Mouse (Mus musculus): ENCODE data around the gene Ficd.

Ficd gene

GRCm38 (mm10) chr5:113730641-113731121 is 4.9 kb upstream of the Ficd start:
- DNase-seq = no peak

GRCm38 (mm10) chr5:113731174-113731573 is 4.4 kb upstream of the Ficd start:
- DNase-seq = no peak

GRCm38 (mm10) chr5:113732182-113732581 is 3.4 kb upstream of the Ficd start:
- peak; percentile 67 for DNase-seq

- no peak for DNase-seq
Observed at GRCm38 (mm10) chr5:113734376-113734775, 1.2 kb upstream of the Ficd start.

GRCm38 (mm10) chr5:113735023-113735344 is 619 bp upstream of the Ficd start:
- no peak for DNase-seq

GRCm38 (mm10) chr5:113736113-113736502 is 505 bp downstream of the Ficd start:
- DNase-seq = no peak

GRCm38 (mm10) chr5:113736522-113737164 is 1.0 kb downstream of the Ficd start:
- no peak for DNase-seq

GRCm38 (mm10) chr5:113737607-113738237 is 2.1 kb downstream of the Ficd start:
- DNase-seq = no peak

- DNase-seq = no peak
Observed at GRCm38 (mm10) chr5:113747629-113748028, 12.0 kb downstream of the Ficd start.

- DNase-seq = no peak
Observed at GRCm38 (mm10) chr5:113748556-113749331, 13.1 kb downstream of the Ficd start.

GRCm38 (mm10) chr5:113751521-113752157 is 16.0 kb downstream of the Ficd start:
- DNase-seq = no peak

GRCm38 (mm10) chr5:113755347-113756030 is 19.9 kb downstream of the Ficd start:
- no peak for DNase-seq

- DNase-seq = no peak
Observed at GRCm38 (mm10) chr5:113761585-113761984, 26.0 kb downstream of the Ficd start.

GRCm38 (mm10) chr5:113764426-113764825 is 28.8 kb downstream of the Ficd start:
- no peak for DNase-seq

- no peak for DNase-seq
Observed at GRCm38 (mm10) chr5:113765641-113766526, 30.3 kb downstream of the Ficd start.

GRCm38 (mm10) chr5:113768806-113769205 is 33.2 kb downstream of the Ficd start:
- no peak for DNase-seq

- peak; percentile 85 for DNase-seq
Observed at GRCm38 (mm10) chr5:113771213-113772162, 35.9 kb downstream of the Ficd start.

- DNase-seq = peak; percentile 95
Observed at GRCm38 (mm10) chr5:113772450-113772895, 36.9 kb downstream of the Ficd start, which contains the start of the genes Sart3 and Iscu. Sart3 (minus strand) TSS chr5:113772510. Iscu (plus strand) TSS chr5:113772748.

GRCm38 (mm10) chr5:113772905-113773519 is 37.4 kb downstream of the Ficd start:
- DNase-seq = no peak

GRCm38 (mm10) chr5:113773664-113774063 is 38.1 kb downstream of the Ficd start:
- peak; percentile 93 for DNase-seq
